Mouse (Mus musculus) bone marrow macrophage, adult 2 months (primary cell): ENCODE data around the gene Lsm7.
"Not testable (repeated sequence)": the region's sequence is repeated elsewhere in the genome, so short reads cannot be mapped to it uniquely, and the experiment has no call there.

Experiments used
- CTCF ChIP-seq: IDR thresholded peaks from 2 replicates; pipeline ENCODE4 v1.5.1; 2012; ENCODE audit warnings: low read depth, mild to moderate bottlenecking, low read length, moderate library complexity
- POLR2A ChIP-seq: IDR thresholded peaks from 2 replicates; pipeline ENCODE4 v1.6.1; 2012; ENCODE audit warnings: mild to moderate bottlenecking, low read depth, low read length, borderline replicate concordance

DNA sequence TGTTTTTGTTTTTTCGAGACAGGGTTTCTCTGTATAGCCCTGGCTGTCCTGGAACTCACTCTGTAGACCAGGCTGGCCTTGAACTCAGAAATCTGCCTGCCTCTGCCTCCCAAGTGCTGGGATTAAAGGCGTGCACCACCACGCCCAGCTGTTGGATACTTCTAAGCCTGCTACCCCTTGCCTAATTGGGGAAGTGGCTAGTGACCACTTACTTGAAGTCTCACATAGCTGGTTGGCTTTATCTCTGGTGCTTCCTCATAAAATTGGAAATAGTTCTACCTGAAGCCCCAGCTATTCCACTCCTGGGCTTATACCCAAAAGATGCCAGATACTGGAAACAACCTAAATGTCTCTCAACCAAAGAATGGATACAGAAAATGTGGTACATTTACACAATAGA lies 38.7 kb downstream of the Lsm7 start:
- not testable (repeated sequence) for TF ChIP-seq POLR2A, CTCF
